Mouse (Mus musculus): ENCODE data around the gene Ttf2. TPM values are rescaled to one million over a fixed set of nuclear protein-coding genes. Genes with fewer than 3 reads are reported as not detected.

The Ttf2 gene
- 15.8 and 16.5 TPM in 2 replicates for polyA plus RNA-seq (2016; fragmentation: Nextera tagmentation; extraction: Ambion mirVana)

DNA sequence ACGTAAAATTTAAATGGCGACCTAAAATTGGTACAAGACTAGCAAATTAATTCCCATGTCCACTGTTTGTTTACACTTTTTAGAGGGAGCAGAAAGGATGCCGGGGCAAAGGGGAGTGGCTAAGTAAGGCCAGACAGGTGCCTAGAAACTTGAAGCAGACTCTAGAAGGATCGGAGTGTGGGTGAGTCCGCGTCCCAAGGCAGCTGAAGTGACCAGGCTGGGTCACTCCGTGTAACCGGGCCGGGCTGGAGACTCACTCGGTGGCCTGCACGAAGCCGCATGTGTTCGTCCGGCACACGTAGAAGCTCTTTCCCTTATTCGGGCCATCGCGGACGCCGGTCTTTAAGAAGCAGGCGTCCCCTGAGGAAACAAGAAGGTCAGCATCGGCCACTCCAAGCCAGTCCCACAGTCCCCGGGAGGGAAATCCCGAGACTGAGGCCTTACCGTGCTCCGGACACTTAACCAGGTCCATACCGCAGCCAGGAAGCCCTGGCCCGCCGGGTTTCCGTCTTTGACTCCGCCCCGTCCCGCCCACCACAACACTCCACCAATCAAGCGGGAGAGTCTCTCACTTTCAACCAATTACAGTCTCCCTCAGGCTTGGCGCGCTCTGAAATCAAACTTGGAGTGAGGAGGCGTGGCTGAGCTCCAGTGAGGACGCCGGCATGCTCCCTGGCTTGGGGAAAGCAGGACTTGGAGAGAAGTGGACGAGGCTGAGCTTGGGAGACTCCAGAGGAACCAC is at the start of gene Ttf2:
Gene Ttf2, minus strand, starts transcription at position 488 of the 742 bp plus-strand sequence.
- no peak within 1 kb of the TSS for H3K27ac ChIP-seq
- peak within 1 kb of the TSS; percentile 60 for H3K9ac ChIP-seq
- ATAC-seq (ENCODE audit: low FRiP score), result peak; percentile 98
- no peaks in the 10 kb centered on the region for H3K36me3 ChIP-seq
- H3K9me3 ChIP-seq (replicated peaks), result no peaks in the 10 kb centered on the region
- H3K4me1 ChIP-seq, result peaks cover 9% of the 10 kb centered on the region
- no peaks in the 10 kb centered on the region for H3K27me3 ChIP-seq
- peak within 1 kb of the TSS; percentile 89 for H3K4me2 ChIP-seq (replicated peaks)
- under 1% methylated on average over 40 of the region's 40 CpGs for WGBS
- H3K4me3 ChIP-seq, result peak within 1 kb of the TSS; percentile 60

DNA sequence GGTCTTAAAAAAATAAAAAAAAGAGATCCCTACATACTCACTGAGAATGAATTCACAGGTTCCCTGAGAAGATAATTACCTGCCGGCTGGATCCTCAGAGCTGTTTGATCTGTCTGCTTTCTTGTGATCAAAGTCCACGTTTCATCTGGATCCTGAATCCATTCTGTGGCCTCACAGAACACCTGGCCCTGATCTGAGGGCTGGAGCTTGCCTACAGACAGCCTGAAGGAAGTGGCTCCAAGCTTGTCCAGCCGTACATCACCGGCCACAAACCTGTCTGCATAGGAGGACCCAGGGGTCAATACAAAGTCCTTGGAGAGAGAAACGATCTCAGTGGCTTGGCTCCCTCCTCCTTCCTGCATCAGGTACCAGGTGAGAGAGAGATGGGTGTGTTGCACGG is 49.0 kb upstream of the Ttf2 start:
- Histone ChIP-seq H3K4me2 (replicated peaks) (no peak overlapping the region), H3K4me3 (no peak overlapping the region), H3K9me3 (replicated peaks) (no peaks in the 10 kb centered on the region), H3K27ac (no peak overlapping the region), H3K9ac (no peak overlapping the region), H3K4me1 (0 out of 2 replicates have a peak, but pooled peaks cover 10% of the 10 kb centered on the region), H3K27me3 (no peaks in the 10 kb centered on the region), H3K36me3 (no peaks in the 10 kb centered on the region)
- no peak for ATAC-seq (ENCODE audit: low FRiP score)
- WGBS, result 88% methylated on average over 6 of the region's 6 CpGs

DNA sequence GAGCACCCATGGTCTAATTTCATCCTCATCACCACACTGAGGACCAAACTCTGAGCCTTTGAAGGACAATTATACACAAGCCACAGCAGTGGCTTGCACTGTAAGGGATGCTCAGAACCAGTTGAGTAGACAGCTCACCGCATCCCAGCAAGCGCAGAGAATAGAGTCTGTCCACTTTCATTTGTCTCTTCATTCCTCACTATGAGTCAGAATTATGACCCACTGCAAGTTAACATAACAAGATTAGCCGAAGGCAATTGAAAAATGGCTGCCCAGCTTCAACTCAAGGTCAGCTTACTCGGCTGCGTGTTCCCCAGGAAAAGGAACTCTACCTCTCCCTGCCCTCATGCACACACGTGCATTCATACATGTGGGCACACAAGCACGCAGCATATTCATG is 46.6 kb upstream of the Ttf2 start:
- Histone ChIP-seq H3K4me3 (no peak overlapping the region), H3K9me3 (replicated peaks) (no peaks in the 10 kb centered on the region), H3K4me2 (replicated peaks) (no peak overlapping the region), H3K4me1 (peaks cover 19% of the 10 kb centered on the region; the same call in 1 of the 2 replicates), H3K27ac (no peak overlapping the region), H3K27me3 (no peaks in the 10 kb centered on the region), H3K9ac (no peak overlapping the region), H3K36me3 (no peaks in the 10 kb centered on the region)
- WGBS, result 89% methylated on average over 7 of the region's 7 CpGs
- ATAC-seq (ENCODE audit: low FRiP score), result no peak

DNA sequence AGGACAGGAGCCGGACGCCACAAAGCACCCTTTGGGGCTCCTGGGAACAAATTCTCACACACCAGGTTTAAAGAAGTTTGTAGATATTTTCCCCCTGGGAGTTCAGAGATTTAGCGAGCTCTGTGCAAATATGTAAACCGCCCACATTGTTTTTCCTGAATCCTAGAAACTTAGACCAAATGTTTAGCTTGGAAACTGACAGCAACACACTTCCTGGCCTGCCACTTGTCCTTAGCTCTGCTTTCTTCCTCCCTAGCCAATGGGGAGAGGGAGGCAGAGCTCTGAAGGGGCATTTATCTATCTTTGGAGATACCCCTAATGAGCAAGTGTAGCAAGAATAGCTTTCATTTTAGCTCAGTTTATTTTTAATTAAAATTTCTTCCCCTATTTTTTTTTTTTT is 45.8 kb upstream of the Ttf2 start:
- H3K4me2 ChIP-seq (replicated peaks), result no peak overlapping the region
- H3K36me3 ChIP-seq, result no peaks in the 10 kb centered on the region
- ATAC-seq (ENCODE audit: low FRiP score), result no peak
- H3K4me3 ChIP-seq, result no peak overlapping the region
- H3K27me3 ChIP-seq, result no peaks in the 10 kb centered on the region
- no peak overlapping the region for H3K27ac ChIP-seq
- no peaks in the 10 kb centered on the region for H3K9me3 ChIP-seq (replicated peaks)
- 68% methylated on average over 4 of the region's 4 CpGs for WGBS
- peaks cover 19% of the 10 kb centered on the region; the same call in 1 of the 2 replicates for H3K4me1 ChIP-seq
- H3K9ac ChIP-seq, result no peak overlapping the region

DNA sequence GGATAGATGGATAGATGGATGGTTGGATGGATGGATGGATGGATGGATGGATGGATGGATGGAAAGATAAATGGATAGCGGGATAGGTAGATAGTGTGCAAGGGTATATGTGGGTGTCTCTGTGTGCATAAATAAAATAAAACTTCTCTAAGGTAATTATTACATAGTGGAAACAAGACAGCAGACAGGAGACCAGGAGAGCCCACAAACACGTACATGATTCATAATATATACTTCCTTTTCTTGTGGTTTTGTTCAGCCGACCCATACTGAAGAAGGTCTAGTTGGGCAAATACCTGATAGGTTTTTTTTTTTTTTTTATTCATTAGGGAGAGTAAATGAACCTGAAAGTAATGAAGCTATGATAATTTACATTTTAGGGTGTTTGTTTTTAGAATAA is 44.1 kb upstream of the Ttf2 start:
- H3K36me3 ChIP-seq, result no peaks in the 10 kb centered on the region
- no peak overlapping the region for H3K4me3 ChIP-seq
- H3K27ac ChIP-seq, result no peak overlapping the region
- no peaks in the 10 kb centered on the region for H3K27me3 ChIP-seq
- no peak overlapping the region for H3K4me2 ChIP-seq (replicated peaks)
- no peak overlapping the region for H3K9ac ChIP-seq
- no peak for ATAC-seq (ENCODE audit: low FRiP score)
- WGBS, result 94% methylated on average over 3 of the region's 3 CpGs
- peaks cover 19% of the 10 kb centered on the region; the same call in 1 of the 2 replicates for H3K4me1 ChIP-seq
- no peaks in the 10 kb centered on the region for H3K9me3 ChIP-seq (replicated peaks)

DNA sequence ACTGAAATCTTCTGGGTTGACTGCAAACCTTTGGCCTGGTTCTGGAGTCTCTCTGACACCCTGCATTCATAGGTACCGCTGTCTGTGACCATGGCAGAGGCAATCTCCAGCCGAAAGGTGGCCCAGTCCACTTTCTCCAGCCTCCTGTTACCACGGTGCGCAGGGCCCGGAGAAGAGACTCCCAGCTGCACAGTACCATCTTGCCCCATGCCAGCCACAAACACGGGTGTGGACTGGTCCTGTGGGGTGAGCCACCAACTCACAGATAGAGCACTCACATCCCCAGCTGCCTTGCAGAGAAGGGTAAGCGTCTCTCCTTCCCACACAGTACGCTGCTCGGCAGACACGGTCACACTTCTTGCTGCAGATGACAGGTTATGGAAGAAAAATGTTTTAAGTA is 43.5 kb upstream of the Ttf2 start:
- H3K4me2 ChIP-seq (replicated peaks), result no peak overlapping the region
- ATAC-seq (ENCODE audit: low FRiP score), result no peak
- no peaks in the 10 kb centered on the region for H3K9me3 ChIP-seq (replicated peaks)
- no peak overlapping the region for H3K9ac ChIP-seq
- H3K4me3 ChIP-seq, result no peak overlapping the region
- no peaks in the 10 kb centered on the region for H3K27me3 ChIP-seq
- WGBS, result 91% methylated on average over 10 of the region's 10 CpGs
- no peak overlapping the region for H3K27ac ChIP-seq
- H3K4me1 ChIP-seq, result peaks cover 19% of the 10 kb centered on the region; the same call in 1 of the 2 replicates
- H3K36me3 ChIP-seq, result no peaks in the 10 kb centered on the region

DNA sequence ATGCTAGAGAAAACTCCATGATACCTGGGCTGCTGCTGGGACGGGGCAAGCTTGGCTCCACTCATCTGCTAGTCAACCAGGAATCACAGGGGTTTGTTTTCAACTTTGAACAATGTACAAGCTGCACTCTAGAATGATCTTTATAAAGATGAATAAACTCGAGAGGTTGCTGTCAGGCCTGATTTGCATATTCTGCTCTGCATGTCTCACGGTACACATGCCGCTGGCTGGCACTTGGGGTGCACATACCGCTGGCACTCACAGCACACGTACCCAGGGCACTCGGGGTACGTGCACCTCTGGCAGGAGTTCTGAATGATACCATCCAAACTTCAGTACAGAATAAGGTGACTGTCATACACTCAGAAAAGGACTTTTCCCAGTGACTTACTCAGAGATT is 43.1 kb upstream of the Ttf2 start:
- ATAC-seq (ENCODE audit: low FRiP score), result no peak
- WGBS, result 78% methylated on average over 8 of the region's 8 CpGs
- Histone ChIP-seq H3K36me3 (no peaks in the 10 kb centered on the region), H3K27ac (no peak overlapping the region), H3K9ac (no peak overlapping the region), H3K4me1 (peaks cover 19% of the 10 kb centered on the region; the same call in 1 of the 2 replicates), H3K9me3 (replicated peaks) (no peaks in the 10 kb centered on the region), H3K4me3 (no peak overlapping the region), H3K27me3 (no peaks in the 10 kb centered on the region), H3K4me2 (replicated peaks) (no peak overlapping the region)

DNA sequence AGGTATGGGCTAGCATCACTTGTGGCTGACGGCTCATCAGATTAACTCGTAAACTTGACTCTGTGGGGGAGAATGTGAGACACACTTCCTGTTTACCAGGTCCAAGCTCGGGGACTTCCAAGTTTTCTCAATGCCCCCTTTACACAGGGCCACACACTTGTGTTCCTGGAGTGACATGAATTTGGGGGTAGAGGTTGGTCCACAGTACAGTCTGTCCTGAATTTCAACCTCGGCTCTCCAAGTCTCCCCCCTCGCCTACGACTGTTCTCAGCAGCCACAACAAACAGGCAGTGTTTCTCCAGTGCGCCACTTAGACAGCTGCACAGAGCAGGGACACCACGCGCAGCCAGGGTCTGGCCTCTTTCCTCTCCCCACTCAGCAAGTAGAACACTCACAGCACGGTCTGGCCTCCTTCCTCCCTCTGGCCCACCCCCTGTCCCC is 42.7 kb upstream of the Ttf2 start:
- no peaks in the 10 kb centered on the region for H3K36me3 ChIP-seq
- no peak overlapping the region for H3K9ac ChIP-seq
- H3K4me1 ChIP-seq, result peaks cover 19% of the 10 kb centered on the region; the same call in 1 of the 2 replicates
- H3K9me3 ChIP-seq (replicated peaks), result no peaks in the 10 kb centered on the region
- no peak overlapping the region for H3K27ac ChIP-seq
- no peaks in the 10 kb centered on the region for H3K27me3 ChIP-seq
- no peak overlapping the region for H3K4me2 ChIP-seq (replicated peaks)
- ATAC-seq (ENCODE audit: low FRiP score), result no peak
- 67% methylated on average over 10 of the region's 10 CpGs for WGBS
- H3K4me3 ChIP-seq, result no peak overlapping the region

DNA sequence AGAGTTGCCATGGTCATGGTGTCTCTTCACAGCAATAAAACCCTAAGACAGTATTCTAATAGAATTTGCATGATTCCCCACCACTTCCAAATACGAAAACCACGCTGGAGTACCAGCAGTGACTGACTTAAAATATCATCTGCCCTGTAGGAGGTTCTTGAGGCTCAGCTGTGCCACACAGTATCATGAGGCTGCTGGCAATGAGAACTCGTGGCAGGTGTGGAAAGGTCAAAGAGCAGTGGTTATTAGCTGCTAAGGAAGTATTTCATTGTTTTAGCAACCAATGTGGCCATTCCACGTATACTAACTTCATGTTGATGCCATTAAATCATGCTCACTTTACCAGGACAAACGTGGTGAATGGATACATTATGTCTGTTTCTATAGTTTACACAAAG is 41.7 kb upstream of the Ttf2 start:
- no peak for ATAC-seq (ENCODE audit: low FRiP score)
- Histone ChIP-seq H3K4me1 (peaks cover 19% of the 10 kb centered on the region; the same call in 1 of the 2 replicates), H3K4me2 (replicated peaks) (no peak overlapping the region), H3K9ac (no peak overlapping the region), H3K36me3 (no peaks in the 10 kb centered on the region), H3K27me3 (no peaks in the 10 kb centered on the region), H3K27ac (no peak overlapping the region), H3K4me3 (no peak overlapping the region), H3K9me3 (replicated peaks) (no peaks in the 10 kb centered on the region)
- 75% methylated on average over 5 of the region's 5 CpGs for WGBS

DNA sequence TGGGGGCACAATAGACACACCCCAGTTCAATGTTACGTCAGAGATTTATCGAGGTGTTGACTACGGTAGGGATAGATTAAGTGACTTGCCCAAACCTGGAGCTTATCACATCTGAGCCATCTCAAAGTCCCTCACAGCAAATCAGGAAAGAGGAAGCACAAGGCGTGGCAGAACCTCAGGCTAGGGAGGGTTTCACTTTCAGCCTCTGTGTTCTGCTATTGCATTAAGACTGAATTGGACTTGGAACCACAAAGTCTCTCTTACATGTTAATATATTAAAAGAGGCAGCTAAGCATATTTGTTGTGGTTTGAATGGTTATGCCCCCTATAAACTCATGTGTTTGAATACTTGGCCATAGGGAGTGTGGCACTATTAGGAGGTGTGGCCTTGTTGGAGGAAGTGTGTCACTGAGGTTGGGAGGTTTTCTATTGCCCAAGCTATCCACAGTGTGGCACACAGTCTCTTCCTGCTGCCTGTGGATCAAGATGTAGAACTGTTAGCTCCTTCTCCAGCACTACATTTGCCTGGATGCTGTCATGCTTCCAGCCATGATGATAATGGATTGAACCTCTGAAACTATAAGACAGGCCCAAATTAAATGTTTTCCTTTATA is 41.2 kb upstream of the Ttf2 start:
- H3K4me1 ChIP-seq, result peaks cover 19% of the 10 kb centered on the region; the same call in 1 of the 2 replicates
- H3K27ac ChIP-seq, result no peak overlapping the region
- H3K4me2 ChIP-seq (replicated peaks), result no peak overlapping the region
- no peak for ATAC-seq (ENCODE audit: low FRiP score)
- no peaks in the 10 kb centered on the region for H3K27me3 ChIP-seq
- H3K9ac ChIP-seq, result no peak overlapping the region
- WGBS, result 92% methylated on average over 4 of the region's 4 CpGs
- no peak overlapping the region for H3K4me3 ChIP-seq
- no peaks in the 10 kb centered on the region for H3K9me3 ChIP-seq (replicated peaks)
- H3K36me3 ChIP-seq, result no peaks in the 10 kb centered on the region

DNA sequence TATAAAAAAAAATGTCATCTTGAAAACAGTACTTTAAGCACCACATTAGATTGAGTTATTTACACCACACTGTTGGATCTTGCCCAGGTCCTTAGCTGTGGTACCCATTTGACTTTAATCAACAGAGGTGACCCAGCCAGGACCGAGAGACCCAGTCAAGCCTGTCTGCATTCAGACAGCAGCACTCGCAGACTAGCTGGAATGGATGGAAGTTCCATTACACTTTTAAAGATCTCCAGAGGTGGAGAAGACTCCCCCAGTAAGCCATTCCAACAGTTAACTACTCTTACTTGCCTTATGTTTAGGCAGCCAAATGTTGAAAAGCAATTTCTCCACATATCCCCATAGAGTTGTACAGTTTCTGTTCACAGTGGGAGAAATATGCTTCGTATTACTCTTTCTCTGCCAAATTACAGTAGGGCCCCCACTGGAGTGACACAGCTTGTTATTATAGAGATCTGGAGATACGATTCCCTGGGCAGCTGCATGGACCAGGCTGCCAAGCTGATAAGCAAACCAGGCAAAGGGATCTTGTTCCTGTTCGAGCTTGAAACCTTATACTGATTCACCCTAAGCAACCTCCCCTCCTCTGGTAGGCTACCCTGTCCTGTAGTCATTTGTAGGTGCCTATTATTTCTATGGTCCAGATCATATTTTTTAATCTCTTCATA is 37.8 kb upstream of the Ttf2 start:
- WGBS, result 81% methylated on average over 5 of the region's 5 CpGs
- no peak overlapping the region for H3K4me2 ChIP-seq (replicated peaks)

DNA sequence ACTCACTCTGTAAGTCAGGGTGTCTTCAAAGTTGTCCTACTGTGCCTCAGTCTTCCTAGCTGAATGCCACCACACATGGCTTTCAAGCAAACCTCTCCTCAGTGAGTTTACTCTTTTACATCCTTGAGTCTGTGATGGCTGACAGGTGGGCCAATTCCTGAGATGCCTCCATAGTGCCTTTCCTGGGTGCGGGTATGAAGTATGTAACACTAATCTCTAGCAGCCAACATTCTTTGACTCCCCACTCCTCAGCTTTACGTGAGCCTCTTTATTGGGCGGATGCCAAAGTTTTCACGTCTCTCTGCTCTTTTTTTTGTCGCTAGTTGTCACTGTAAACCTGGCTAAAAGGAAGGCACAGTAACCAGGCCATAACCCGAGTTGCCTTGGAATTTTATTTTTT is 35.9 kb upstream of the Ttf2 start:
- 89% methylated on average over 6 of the region's 6 CpGs for whole genome bisulfite sequencing
- no peak overlapping the region for H3K27ac ChIP-seq
- no peak overlapping the region for H3K9ac ChIP-seq
- H3K4me1 ChIP-seq, result no peaks in the 10 kb centered on the region
- no peak for ATAC-seq (ENCODE audit: low FRiP score)
- H3K27me3 ChIP-seq, result no peaks in the 10 kb centered on the region
- no peak overlapping the region for H3K4me2 ChIP-seq (replicated peaks)
- H3K36me3 ChIP-seq, result no peaks in the 10 kb centered on the region
- H3K9me3 ChIP-seq (replicated peaks), result no peaks in the 10 kb centered on the region
- no peak overlapping the region for H3K4me3 ChIP-seq

More for the DNA sequence above, 37.8 kb upstream of the Ttf2 start:
- Histone ChIP-seq H3K4me3 (no peak overlapping the region), H3K9me3 (replicated peaks) (no peaks in the 10 kb centered on the region), H3K36me3 (no peaks in the 10 kb centered on the region), H3K9ac (no peak overlapping the region), H3K27ac (no peak overlapping the region), H3K4me1 (peaks cover 5% of the 10 kb centered on the region; the same call in 1 of the 2 replicates), H3K27me3 (no peaks in the 10 kb centered on the region)
- no peak for ATAC-seq (ENCODE audit: low FRiP score)

Measured in hindbrain, embryonic 12.5 days (tissue).